Mouse (Mus musculus): ENCODE results near the gene Ccni. TPM values are rescaled to one million over a fixed set of nuclear protein-coding genes. Genes with fewer than 3 reads are reported as not detected.

Ccni gene
- polyA plus RNA-seq (2017; shearing (Covaris generic)): 161 TPM

GRCm38 (mm10) chr5:93206109-93207005 lies at the start of gene Ccni, which contains the start of gene 2010109A12Rik:
Gene Ccni, minus strand, starts transcription at chr5:93206495.
Gene 2010109A12Rik, plus strand, starts transcription at chr5:93206518.

Other genes with a start within 250 kb of the Ccni start
- gene Sowahb, start 161.5 kb downstream of the Ccni start, polyA plus RNA-seq (2017; shearing (Covaris generic)): not detected
- gene Sept11, start 113.1 kb downstream of the Ccni start, polyA plus RNA-seq (2017; shearing (Covaris generic)): 51.6 TPM
- gene 2010109A12Rik, start within 50 bp of the Ccni start, polyA plus RNA-seq (2017; shearing (Covaris generic)): 2.2 TPM
- gene Ccng2, start 60.8 kb upstream of the Ccni start, polyA plus RNA-seq (2017; shearing (Covaris generic)): 104 TPM

All from effector memory CD4-positive, alpha-beta T cell, adult 5 months (primary cell).